Mouse (Mus musculus) liver, postnatal 0 days (tissue): Measurements from ENCODE around the gene Uqcr10.

Source experiments
- CTCF ChIP-seq: sonication (generic); IDR thresholded peaks from 2 replicates; pipeline ENCODE4 v1.5.1; 2016; ENCODE audit warnings: antibody characterized with exemption, low read depth
- EP300 ChIP-seq: IDR thresholded peaks from 2 replicates; pipeline ENCODE4 v1.6.1; 2016; ENCODE audit warnings: antibody characterized with exemption, low read depth, mild to moderate bottlenecking

GRCm38 (mm10) chr11:4716530-4717236 lies 12.5 kb upstream of the Uqcr10 start:
- TF ChIP-seq CTCF (no peak), EP300 (no peak)
